Mouse (Mus musculus): ENCODE measurements around the gene Nfib.

DNA sequence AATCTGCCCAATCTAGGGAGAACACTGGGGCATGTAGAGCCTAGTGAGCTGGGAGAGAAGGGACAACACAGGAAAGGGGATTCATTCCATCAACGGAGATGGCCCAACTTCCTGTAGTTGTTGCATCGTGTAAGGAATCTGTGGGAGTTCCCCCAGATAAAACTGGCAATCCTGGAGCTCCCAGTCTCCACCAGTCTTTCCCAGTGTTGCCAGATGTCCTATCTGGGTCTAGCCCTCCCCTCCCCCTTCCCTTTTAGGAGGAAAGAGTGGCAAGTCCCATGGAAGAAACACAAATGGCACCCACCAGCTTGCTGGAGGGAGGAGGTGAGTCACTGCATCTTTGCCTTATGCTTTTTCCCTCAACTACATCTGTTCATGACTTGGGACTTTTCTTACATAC lies 417.4 kb downstream of the Nfib start:
- TF ChIP-seq CTCF (IDR thresholded peaks at IDR 0.05; ENCODE audit: insufficient read depth, low read length) = no peak
- TF ChIP-seq POLR2A (IDR thresholded peaks at IDR 0.05; ENCODE audit: borderline replicate concordance, extremely low read depth, low read depth, low read length) = no peak

Measured in lung, adult 2 months (tissue).